Mouse (Mus musculus): ENCODE data around the gene Mmp17. TPM values are rescaled to one million over a fixed set of nuclear protein-coding genes. Genes with fewer than 3 reads are reported as not detected.
"Not testable (repeated sequence)": the region's sequence is repeated elsewhere in the genome, so short reads cannot be mapped to it uniquely, and the experiment has no call there.

Gene Mmp17
- polyA plus RNA-seq, 1 experiment from 2014 or later: 1.1 TPM

DNA sequence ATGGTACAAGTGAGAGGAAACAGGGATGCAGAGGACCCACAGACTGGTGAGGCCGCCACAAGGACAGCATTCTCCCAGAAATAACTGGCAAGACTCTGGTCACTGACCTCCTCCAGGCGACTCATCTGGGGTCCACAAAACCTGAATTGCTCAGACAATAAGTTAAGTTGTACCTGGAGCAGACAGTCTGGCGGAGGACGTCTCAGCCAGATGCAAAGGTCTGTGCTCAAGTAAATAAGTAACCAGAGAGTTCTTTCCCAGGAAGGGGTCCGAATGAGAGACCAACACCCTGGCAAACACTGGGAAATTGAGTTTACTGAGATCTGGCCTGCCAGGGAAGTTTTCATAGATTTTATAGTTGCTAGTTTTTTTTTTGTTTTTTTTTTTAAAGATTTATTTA is 37.4 kb downstream of the Mmp17 start:
- WGBS: 83% methylated on average over 5 of the region's 5 CpGs
- H3K9ac ChIP-seq (ENCODE audit: low read length): no peak overlapping the region
- no peaks in the 10 kb centered on the region for H3K4me1 ChIP-seq (ENCODE audit: control insufficient read depth in 2 of 2, insufficient read depth in 2 of 2, low read length in 2 of 2)
- H3K36me3 ChIP-seq (ENCODE audit: control insufficient read depth, insufficient read depth, low read length): no peaks in the 10 kb centered on the region
- ATAC-seq (ENCODE audit: insufficient number of reproducible peaks, insufficient read depth, low FRiP score, low read depth): no peak
- no peak overlapping the region for H3K4me2 ChIP-seq (ENCODE audit: low read length)
- H3K27me3 ChIP-seq (ENCODE audit: control insufficient read depth, insufficient read depth, low read length): no peaks in the 10 kb centered on the region
- H3K27ac ChIP-seq (replicated peaks in 1 of 2; ENCODE audit: control insufficient read depth in 1 of 2, insufficient read depth in 1 of 2, low read depth in 2 of 2, low read length in 2 of 2): no peak overlapping the region
- no peaks in the 10 kb centered on the region for H3K9me3 ChIP-seq (ENCODE audit: control insufficient read depth, low read length)
- no peak overlapping the region for H3K4me3 ChIP-seq (ENCODE audit: control insufficient read depth in 1 of 2, insufficient read depth in 1 of 2, low read depth in 1 of 2, low read length in 2 of 2)

DNA sequence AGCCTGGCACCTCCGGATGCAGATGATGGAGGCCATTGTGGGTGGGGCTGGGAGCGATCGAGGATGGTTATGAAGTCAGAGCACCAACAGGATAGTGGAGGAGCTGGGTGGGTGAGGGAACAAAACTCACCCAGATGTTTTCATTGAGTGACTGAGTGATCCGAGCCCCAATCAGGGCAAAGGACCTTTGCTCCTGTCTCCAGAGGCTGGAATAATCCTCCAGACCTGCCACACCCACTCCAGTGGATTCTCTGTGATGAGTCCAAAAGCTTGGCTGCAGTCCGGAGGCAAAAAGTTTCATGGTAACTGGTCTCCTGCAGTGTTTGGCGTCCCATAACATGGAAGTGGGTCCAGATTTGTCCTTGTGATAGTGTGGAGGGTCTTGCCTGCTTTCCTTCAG is 42.1 kb downstream of the Mmp17 start:
- ATAC-seq (ENCODE audit: insufficient number of reproducible peaks, insufficient read depth, low FRiP score, low read depth): no peak
- Histone ChIP-seq H3K4me1 (ENCODE audit: control insufficient read depth in 2 of 2, insufficient read depth in 2 of 2, low read length in 2 of 2) (no peaks in the 10 kb centered on the region), H3K4me3 (ENCODE audit: control insufficient read depth in 1 of 2, insufficient read depth in 1 of 2, low read depth in 1 of 2, low read length in 2 of 2) (no peak overlapping the region), H3K9ac (ENCODE audit: low read length) (no peak overlapping the region), H3K9me3 (ENCODE audit: control insufficient read depth, low read length) (no peaks in the 10 kb centered on the region), H3K27ac (replicated peaks in 1 of 2; ENCODE audit: control insufficient read depth in 1 of 2, insufficient read depth in 1 of 2, low read depth in 2 of 2, low read length in 2 of 2) (no peak overlapping the region), H3K4me2 (ENCODE audit: low read length) (no peak overlapping the region), H3K27me3 (ENCODE audit: control insufficient read depth, insufficient read depth, low read length) (no peaks in the 10 kb centered on the region), H3K36me3 (ENCODE audit: control insufficient read depth, insufficient read depth, low read length) (no peaks in the 10 kb centered on the region)
- 79% methylated on average over 6 of the region's 6 CpGs for WGBS

DNA sequence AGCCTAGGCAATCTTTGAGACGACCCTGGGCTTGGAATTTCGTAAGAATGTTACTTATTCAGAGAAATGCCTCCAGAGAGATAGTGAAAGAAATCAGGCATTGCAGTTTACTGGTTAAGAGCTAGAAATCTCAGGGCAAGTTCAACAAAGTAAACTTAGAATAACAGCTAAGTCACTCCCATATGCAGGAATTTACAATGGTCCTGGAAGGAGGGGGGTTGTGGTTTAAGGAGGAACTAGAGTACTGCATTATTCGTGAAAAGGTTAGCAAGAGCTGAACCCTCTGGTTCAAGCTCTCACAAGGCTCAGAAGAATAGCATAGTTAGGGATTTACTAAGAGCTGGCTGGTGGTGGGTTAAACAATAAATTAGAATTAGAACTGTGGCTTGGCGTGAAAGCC is 42.6 kb downstream of the Mmp17 start:
- H3K4me2 ChIP-seq (ENCODE audit: low read length); H3K9ac ChIP-seq (ENCODE audit: low read length): not testable (repeated sequence)
- 62% methylated on average over 4 of the region's 4 CpGs for WGBS

DNA sequence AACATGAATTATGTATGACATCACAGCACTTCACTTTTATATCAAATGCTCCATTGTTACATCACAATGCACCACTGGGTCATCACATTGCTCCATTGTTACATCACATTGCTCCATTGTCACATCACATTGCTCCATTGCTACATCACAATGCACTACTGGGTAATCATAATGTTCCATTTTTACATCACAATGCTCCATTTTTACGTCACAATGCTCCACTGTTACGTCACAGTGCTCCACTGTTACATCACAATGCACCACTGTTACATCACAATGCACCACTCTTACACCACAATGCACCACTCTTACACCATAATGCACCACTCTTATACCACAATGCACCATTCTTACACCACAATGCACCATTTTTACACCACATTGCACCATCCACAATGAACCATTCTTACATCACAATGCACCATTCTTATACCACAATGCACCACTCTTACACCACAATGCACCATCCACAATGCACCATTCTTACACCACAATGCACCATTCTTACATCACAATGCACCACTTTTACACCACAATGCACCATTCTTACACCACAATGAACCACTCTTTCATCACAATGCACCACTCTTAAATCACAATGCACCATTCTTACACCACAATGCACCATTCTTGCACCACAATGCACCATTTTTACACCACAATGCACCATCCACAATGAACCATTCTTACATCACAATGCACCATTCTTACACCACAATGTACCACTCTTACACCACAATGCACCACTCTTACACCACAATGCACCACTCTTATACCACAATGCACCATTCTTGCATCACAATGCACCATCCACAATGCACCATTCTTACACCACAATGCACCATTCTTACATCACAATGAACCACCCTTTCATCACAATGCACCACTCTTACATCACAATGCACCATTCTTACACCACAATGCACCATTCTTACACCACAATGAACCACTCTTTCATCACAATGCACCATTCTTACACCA is 48.6 kb downstream of the Mmp17 start:
- H3K4me3 ChIP-seq (ENCODE audit: control insufficient read depth in 1 of 2, insufficient read depth in 1 of 2, low read depth in 1 of 2, low read length in 2 of 2); H3K4me2 ChIP-seq (ENCODE audit: low read length); H3K9ac ChIP-seq (ENCODE audit: low read length); H3K9me3 ChIP-seq (ENCODE audit: control insufficient read depth, low read length); H3K27me3 ChIP-seq (ENCODE audit: control insufficient read depth, insufficient read depth, low read length); ATAC-seq (ENCODE audit: insufficient number of reproducible peaks, insufficient read depth, low FRiP score, low read depth); H3K4me1 ChIP-seq (ENCODE audit: control insufficient read depth in 2 of 2, insufficient read depth in 2 of 2, low read length in 2 of 2); H3K36me3 ChIP-seq (ENCODE audit: control insufficient read depth, insufficient read depth, low read length); H3K27ac ChIP-seq (replicated peaks in 1 of 2; ENCODE audit: control insufficient read depth in 1 of 2, insufficient read depth in 1 of 2, low read depth in 2 of 2, low read length in 2 of 2): not testable (repeated sequence)
- WGBS: 80% methylated on average over 2 of the region's 2 CpGs

More for the DNA sequence above, 42.6 kb downstream of the Mmp17 start:
- not testable (repeated sequence) for H3K4me1 ChIP-seq (ENCODE audit: control insufficient read depth in 2 of 2, insufficient read depth in 2 of 2, low read length in 2 of 2); H3K4me3 ChIP-seq (ENCODE audit: control insufficient read depth in 1 of 2, insufficient read depth in 1 of 2, low read depth in 1 of 2, low read length in 2 of 2); H3K27ac ChIP-seq (replicated peaks in 1 of 2; ENCODE audit: control insufficient read depth in 1 of 2, insufficient read depth in 1 of 2, low read depth in 2 of 2, low read length in 2 of 2); H3K9me3 ChIP-seq (ENCODE audit: control insufficient read depth, low read length); H3K27me3 ChIP-seq (ENCODE audit: control insufficient read depth, insufficient read depth, low read length); H3K36me3 ChIP-seq (ENCODE audit: control insufficient read depth, insufficient read depth, low read length); ATAC-seq (ENCODE audit: insufficient number of reproducible peaks, insufficient read depth, low FRiP score, low read depth)

DNA sequence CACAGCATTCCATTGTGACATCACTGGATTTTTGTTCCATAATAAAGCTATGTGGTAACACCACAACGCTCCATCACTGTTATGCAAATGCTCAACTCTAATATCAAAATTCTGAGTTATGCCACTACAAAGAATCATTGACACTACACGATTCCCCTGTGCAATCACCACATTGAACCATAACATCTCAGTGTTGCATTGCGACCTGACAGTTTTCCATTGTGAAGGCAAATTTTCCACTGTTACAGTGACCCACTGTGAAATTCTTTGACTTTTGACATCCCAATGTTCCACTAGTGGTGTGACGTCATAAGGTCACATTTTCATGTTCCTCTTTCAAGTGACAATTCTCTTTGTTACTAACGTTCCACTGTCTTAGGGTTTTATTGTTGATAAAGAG is 66.9 kb downstream of the Mmp17 start:
- H3K9me3 ChIP-seq (ENCODE audit: control insufficient read depth, low read length): no peaks in the 10 kb centered on the region
- H3K9ac ChIP-seq (ENCODE audit: low read length): no peak overlapping the region
- no peaks in the 10 kb centered on the region for H3K4me1 ChIP-seq (ENCODE audit: control insufficient read depth in 2 of 2, insufficient read depth in 2 of 2, low read length in 2 of 2)
- H3K4me2 ChIP-seq (ENCODE audit: low read length): no peak overlapping the region
- ATAC-seq (ENCODE audit: insufficient number of reproducible peaks, insufficient read depth, low FRiP score, low read depth): no peak
- 91% methylated on average over 5 of the region's 5 CpGs for WGBS
- no peak overlapping the region for H3K4me3 ChIP-seq (ENCODE audit: control insufficient read depth in 1 of 2, insufficient read depth in 1 of 2, low read depth in 1 of 2, low read length in 2 of 2)
- no peaks in the 10 kb centered on the region for H3K27me3 ChIP-seq (ENCODE audit: control insufficient read depth, insufficient read depth, low read length)
- no peak overlapping the region for H3K27ac ChIP-seq (replicated peaks in 1 of 2; ENCODE audit: control insufficient read depth in 1 of 2, insufficient read depth in 1 of 2, low read depth in 2 of 2, low read length in 2 of 2)
- peaks cover 8% of the 10 kb centered on the region for H3K36me3 ChIP-seq (ENCODE audit: control insufficient read depth, insufficient read depth, low read length)

DNA sequence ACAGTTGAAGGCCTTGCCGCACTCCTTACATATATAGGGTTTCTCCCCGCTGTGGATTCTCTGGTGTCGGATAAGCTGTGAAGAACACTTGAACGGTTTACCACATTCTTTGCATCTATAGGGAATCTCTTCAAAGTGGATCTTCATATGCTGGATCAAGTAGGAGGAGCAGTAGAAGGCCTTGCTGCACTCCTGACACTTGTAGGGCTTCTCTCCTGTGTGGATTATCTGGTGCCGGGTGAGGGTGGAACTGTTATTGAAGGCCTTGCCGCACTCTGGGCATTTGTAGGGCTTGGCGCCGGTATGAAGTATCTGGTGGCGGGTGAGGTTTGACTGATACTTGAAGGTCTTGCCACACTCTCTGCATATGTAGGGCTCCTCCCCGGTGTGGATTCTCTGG is 73.0 kb downstream of the Mmp17 start:
- Histone ChIP-seq H3K4me1 (ENCODE audit: control insufficient read depth in 2 of 2, insufficient read depth in 2 of 2, low read length in 2 of 2) (no peaks in the 10 kb centered on the region), H3K9ac (ENCODE audit: low read length) (no peak overlapping the region), H3K36me3 (ENCODE audit: control insufficient read depth, insufficient read depth, low read length) (peaks cover 59% of the 10 kb centered on the region), H3K27me3 (ENCODE audit: control insufficient read depth, insufficient read depth, low read length) (no peaks in the 10 kb centered on the region), H3K4me3 (ENCODE audit: control insufficient read depth in 1 of 2, insufficient read depth in 1 of 2, low read depth in 1 of 2, low read length in 2 of 2) (no peak overlapping the region), H3K27ac (replicated peaks in 1 of 2; ENCODE audit: control insufficient read depth in 1 of 2, insufficient read depth in 1 of 2, low read depth in 2 of 2, low read length in 2 of 2) (no peak overlapping the region), H3K9me3 (ENCODE audit: control insufficient read depth, low read length) (no peaks in the 10 kb centered on the region), H3K4me2 (ENCODE audit: low read length) (no peak overlapping the region)
- ATAC-seq (ENCODE audit: insufficient number of reproducible peaks, insufficient read depth, low FRiP score, low read depth): no peak
- WGBS: 91% methylated on average over 10 of the region's 10 CpGs

GRCm38 (mm10) chr5:129657931-129658330 is 74.0 kb downstream of the Mmp17 start:
- H3K9me3 ChIP-seq (ENCODE audit: control insufficient read depth, low read length): no peaks in the 10 kb centered on the region
- ATAC-seq (ENCODE audit: insufficient number of reproducible peaks, insufficient read depth, low FRiP score, low read depth): no peak
- H3K27ac ChIP-seq (replicated peaks in 1 of 2; ENCODE audit: control insufficient read depth in 1 of 2, insufficient read depth in 1 of 2, low read depth in 2 of 2, low read length in 2 of 2): no peak overlapping the region
- peaks cover 58% of the 10 kb centered on the region for H3K36me3 ChIP-seq (ENCODE audit: control insufficient read depth, insufficient read depth, low read length)
- H3K4me2 ChIP-seq (ENCODE audit: low read length): no peak overlapping the region
- no peaks in the 10 kb centered on the region for H3K27me3 ChIP-seq (ENCODE audit: control insufficient read depth, insufficient read depth, low read length)
- WGBS: 92% methylated on average over 15 of the region's 15 CpGs
- no peaks in the 10 kb centered on the region for H3K4me1 ChIP-seq (ENCODE audit: control insufficient read depth in 2 of 2, insufficient read depth in 2 of 2, low read length in 2 of 2)
- H3K9ac ChIP-seq (ENCODE audit: low read length): no peak overlapping the region
- no peak overlapping the region for H3K4me3 ChIP-seq (ENCODE audit: control insufficient read depth in 1 of 2, insufficient read depth in 1 of 2, low read depth in 1 of 2, low read length in 2 of 2)

Measured in heart, embryonic 14.5 days (tissue).